Mouse (Mus musculus) liver, embryonic 13.5 days (tissue): Measurements from ENCODE around the gene Kctd6. TPM values are rescaled to one million over a fixed set of nuclear protein-coding genes. Genes with fewer than 3 reads are reported as not detected.

Source experiments
- polyA plus RNA-seq: library from polyadenylated mRNA; unstranded; fragments of >200 nt; fragmentation: Nextera tagmentation; extraction: Ambion mirVana; gene quantifications from 2 replicates; pipeline ENCODE4 v1.2.1, GENCODE M21; 2015

The Kctd6 gene
- polyA plus RNA-seq, 1 experiment from 2014 or later = 4.9 TPM

Other genes with a start within 250 kb of the Kctd6 start
- 1.3 and 1.8 TPM in 2 replicates for gene Dnase1l3, start 219.6 kb upstream of the Kctd6 start, polyA plus RNA-seq
- 9.3 and 9.9 TPM in 2 replicates for gene Abhd6, start 211.2 kb upstream of the Kctd6 start, polyA plus RNA-seq
- 39.3 and 47.5 TPM in 2 replicates for gene Rpp14, start 133.8 kb upstream of the Kctd6 start, polyA plus RNA-seq
- gene Pxk, start 115.9 kb upstream of the Kctd6 start, polyA plus RNA-seq = 9.7 and 13.1 TPM in 2 replicates
- 130 and 144 TPM in 2 replicates for gene Pdhb, start 41.1 kb upstream of the Kctd6 start, polyA plus RNA-seq
- 9.8 and 12.1 TPM in 2 replicates for gene Acox2, start 45.2 kb downstream of the Kctd6 start, polyA plus RNA-seq
- 0.08 TPM in 2 replicates for gene Fam107a, start 103.9 kb downstream of the Kctd6 start, polyA plus RNA-seq
- not detected in 2 replicates for gene Oit1, start 164.6 kb downstream of the Kctd6 start, polyA plus RNA-seq